Mouse (Mus musculus) bone marrow macrophage, adult 2 months (primary cell): ENCODE data around the gene Plod3.
A peak's percentile ranks its signal among the peaks of the same experiment; 100 is the strongest.

ENCODE experiments used
- CTCF ChIP-seq: IDR thresholded peaks from 2 replicates; pipeline ENCODE4 v1.5.1; 2012; ENCODE audit warnings: low read depth, mild to moderate bottlenecking, low read length, moderate library complexity
- POLR2A ChIP-seq: IDR thresholded peaks from 2 replicates; pipeline ENCODE4 v1.6.1; 2012; ENCODE audit warnings: mild to moderate bottlenecking, low read depth, low read length, borderline replicate concordance

DNA sequence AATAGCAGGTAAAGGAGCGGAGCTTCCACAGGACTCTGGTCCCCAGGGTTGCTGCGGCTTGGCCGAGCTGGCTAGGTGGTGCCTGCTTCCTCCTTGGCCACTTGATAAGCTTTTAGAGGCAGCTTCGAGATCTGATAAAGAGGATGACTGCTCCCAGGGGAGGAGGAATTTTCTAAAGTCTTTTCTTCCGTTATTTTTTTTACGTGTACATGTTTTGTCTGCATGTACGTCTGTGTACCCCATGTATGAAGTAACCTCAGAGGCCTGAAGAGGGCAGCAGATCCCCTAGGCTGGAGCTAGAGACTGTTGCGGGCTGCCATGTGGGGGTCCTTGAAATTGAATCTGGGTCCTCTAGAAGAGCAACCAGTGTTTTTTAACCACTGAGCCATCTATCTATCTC lies 5.8 kb upstream of the Plod3 start:
- TF ChIP-seq POLR2A, result no peak
- peak; percentile 34; the same call in 1 of the 2 replicates for TF ChIP-seq CTCF
